Mouse (Mus musculus) mouse trophoblast stem cell (cell line): ENCODE measurements around the gene Smco3.
"Not testable (repeated sequence)": the region's sequence is repeated elsewhere in the genome, so short reads cannot be mapped to it uniquely, and the experiment has no call there.

ENCODE experiments used
- in situ Hi-C, 2 experiments: fragments of 300-500 bp; cut with MseI, MboI; formaldehyde crosslinking; loops; 2 replicates in 1 of 2; 3 replicates in 1 of 2; pipeline ENCODE4 v1.15.1; 2025

Smco3 gene

DNA sequence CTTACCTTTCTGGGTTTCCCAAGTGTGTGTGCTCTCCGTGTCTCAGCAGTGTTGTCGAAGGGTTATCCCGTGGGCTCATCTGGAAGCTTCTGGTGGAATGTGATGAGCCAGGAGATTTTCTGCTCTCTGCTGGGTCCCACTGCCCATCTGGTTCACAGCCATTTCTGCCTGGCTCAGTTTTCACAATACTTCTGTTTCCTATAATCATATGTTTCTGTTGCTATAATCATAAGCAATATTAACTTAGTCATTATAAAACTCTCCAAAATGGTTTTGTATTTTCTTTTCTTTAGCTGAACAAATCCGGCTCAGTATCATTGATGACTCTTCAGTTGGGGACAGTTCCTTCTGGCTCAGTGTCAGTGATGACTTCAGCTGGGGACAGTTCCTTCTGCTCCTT, at the start of gene Smco3:
Gene Smco3 (minus strand): TSS at position 101 of the 400 bp plus-strand sequence.
- in situ Hi-C loops = no loop called here

- in situ Hi-C loops = not testable (repeated sequence)
These were observed 49.5 kb upstream of the Smco3 start for GRCm38 (mm10) chr6:136884766-136885165.

GRCm38 (mm10) chr6:136883961-136884360, 48.7 kb upstream of the Smco3 start:
- in situ Hi-C loops = no loop called here

GRCm38 (mm10) chr6:136883431-136883915, 48.2 kb upstream of the Smco3 start:
- in situ Hi-C loops = no loop called here

- in situ Hi-C loops = no loop called here
These were observed 46.4 kb upstream of the Smco3 start for GRCm38 (mm10) chr6:136881678-136882077.

DNA sequence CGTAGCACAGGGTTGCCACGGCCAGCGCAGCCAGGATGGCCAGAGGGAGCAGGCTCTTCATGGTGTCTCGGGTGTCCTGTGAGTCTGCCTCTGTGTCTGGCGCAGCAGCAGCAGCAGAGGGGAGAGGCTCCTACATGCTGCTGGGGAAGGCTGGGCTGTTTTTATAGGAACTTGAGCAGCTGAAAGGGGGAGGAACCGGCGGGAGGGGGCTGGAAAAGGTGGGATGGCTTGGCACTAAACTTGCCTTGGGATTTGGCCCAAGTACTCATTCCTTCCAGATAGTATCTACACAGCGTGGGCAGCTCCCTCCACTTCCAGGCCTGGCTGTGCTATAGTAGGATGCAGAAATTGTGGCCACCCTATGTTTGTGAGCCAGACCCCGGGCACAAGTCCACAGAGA, 40.4 kb upstream of the Smco3 start, which contains the start of gene Mgp:
Gene Mgp (minus strand): TSS at position 154 of the 400 bp plus-strand sequence.
- in situ Hi-C loops = no loop called here

DNA sequence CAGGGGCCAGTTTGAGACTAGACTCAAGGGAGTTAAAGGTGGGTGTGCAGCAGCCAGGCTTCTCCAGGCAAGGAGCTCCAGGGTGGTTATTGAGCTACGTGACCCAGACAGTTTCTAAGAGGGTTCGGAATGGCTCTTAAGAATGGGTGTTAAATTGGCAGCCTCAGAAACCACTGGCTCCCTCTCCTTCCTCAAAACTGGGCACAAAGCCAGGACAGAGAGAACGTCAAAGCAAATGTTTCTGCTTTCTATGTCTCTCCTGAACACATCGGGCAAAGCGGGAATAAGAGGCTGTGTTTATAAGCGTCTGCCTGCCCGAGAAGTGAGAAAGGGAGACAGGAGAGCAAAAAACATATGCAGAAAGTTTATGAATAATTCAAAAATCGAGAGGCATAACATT, 39.3 kb upstream of the Smco3 start:
- in situ Hi-C loops = no loop called here

DNA sequence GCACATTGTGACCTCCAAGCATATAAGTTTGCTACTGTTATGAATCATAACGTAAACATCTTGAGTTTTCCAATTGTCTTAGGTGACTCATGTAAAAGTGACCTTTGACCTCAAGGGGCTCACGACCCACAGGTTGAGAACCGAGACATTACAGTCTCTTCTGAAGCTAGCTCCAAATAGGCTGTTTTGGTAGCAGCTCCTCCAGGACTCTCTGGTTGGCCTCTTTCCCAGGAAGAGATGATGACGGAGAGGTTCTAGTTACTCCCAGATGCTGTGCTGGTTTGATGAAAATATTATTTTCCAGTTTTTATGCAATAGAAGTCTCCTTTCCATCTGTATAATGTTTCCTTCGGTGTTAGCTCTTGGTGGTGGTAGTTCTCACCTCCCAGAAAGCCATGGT, 33.7 kb upstream of the Smco3 start:
- in situ Hi-C loops = loop anchor here in 1 of 2 experiments (10.0 kb wide), 1 partner anchor 96 kb away; no protein-coding TSS in a partner anchor

GRCm38 (mm10) chr6:136866150-136866549, 30.9 kb upstream of the Smco3 start:
- in situ Hi-C loops = loop anchor here in 1 of 2 experiments (10.0 kb wide), 1 partner anchor 99 kb away; no protein-coding TSS in a partner anchor

DNA sequence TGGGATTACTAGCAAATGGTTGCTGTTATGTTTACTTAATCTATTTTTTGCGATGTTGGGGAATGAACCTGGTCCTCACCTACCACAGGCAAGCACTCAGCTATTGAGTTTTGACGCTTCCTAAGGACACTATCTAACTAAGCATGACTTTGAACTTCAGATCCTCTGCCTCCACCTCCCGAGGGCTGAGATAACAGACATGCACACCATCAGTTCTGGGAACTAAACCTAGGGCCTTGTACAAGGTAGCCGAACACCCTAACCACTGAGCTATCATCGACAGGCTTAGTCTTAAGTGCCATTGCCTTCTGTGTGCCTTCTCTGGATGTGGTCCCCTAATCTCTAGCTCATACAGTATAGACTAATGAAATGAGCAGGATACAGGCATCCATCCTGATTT, 30.1 kb upstream of the Smco3 start:
- in situ Hi-C loops = loop anchor here in 1 of 2 experiments (10.0 kb wide), 1 partner anchor 99 kb away; no protein-coding TSS in a partner anchor

DNA sequence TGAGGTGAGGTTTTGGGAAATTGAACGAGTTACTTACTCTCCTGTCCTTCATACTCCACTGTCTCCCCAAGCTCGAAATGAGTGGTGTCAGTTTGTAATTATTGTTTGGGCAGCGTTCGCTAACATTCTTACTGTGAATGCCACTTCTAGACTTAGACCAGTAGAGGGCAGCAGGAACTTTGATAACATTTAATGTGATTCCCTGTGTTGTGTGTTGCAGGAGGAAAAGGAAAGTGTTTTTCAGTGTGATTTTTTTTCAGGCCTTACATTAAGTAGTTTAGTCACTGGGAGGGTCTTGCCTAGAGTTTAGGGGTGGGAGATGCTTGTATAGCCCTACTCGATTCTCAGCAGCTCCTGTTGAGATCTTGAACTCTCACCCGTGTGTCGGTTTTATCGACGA, 25.8 kb upstream of the Smco3 start:
- in situ Hi-C loops = loop anchor here (5.0 to 10.0 kb wide), 3 partner anchors 61 to 106 kb away; partner anchors contain the start of genes Erp27 (in 1 of the 2) and Pde6h (in 1 of the 2)

- in situ Hi-C loops = no loop called here
These were observed 23.2 kb upstream of the Smco3 start for GRCm38 (mm10) chr6:136858420-136858819.

GRCm38 (mm10) chr6:136857873-136858260, 22.6 kb upstream of the Smco3 start:
- in situ Hi-C loops = no loop called here

- in situ Hi-C loops = no loop called here
These were observed 22.1 kb upstream of the Smco3 start, which contains the start of gene Art4 for GRCm38 (mm10) chr6:136857186-136857872. TSS of gene Art4 (minus strand) at chr6:136857733.

DNA sequence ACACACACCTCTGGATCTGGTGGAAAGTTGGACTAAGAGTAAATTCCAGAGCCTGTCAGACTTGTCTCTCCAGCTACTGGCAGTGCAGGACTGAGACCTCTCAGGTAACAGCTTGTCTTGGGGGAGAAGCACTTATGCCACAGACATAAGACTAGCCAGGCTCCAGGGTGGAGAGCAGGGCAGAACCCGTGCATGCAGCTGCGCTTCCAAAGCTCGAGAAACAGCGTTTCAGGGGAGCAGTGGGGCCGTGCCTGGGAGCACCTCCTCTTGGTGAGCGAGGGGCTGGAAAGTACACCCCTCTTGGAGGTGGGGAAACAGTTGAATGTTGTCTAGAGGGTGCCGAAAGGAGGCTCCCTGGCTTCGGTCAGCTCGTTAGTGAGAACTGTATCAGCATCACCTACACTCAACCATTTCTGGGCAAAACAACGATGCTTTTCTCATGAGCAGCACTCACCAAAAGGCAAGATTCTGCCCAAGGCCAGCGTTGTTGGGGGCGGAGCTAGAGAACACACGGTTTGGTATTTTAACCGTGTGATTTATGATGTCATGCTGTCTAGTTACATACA, 20.9 kb upstream of the Smco3 start:
- in situ Hi-C loops = no loop called here

DNA sequence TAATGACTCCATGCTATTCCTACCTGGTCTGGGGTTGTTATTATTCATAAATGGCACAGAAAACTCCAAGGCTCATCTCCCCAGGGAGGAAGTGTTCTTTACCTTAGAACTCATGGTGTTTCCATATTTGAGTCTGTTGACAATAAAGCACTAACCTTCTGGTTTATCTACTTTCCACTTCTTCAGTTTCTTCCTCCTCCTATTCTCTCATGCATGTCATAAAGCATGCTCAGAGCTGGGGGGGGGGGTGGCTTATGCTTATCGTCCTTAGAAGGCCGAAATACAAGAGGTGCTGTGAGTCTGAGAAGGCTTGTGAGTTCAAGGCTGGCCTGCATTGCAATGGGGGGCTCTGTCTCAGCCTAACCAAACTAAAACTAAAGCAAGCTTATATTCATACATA, 19.9 kb upstream of the Smco3 start:
- in situ Hi-C loops = no loop called here

- in situ Hi-C loops = no loop called here
These were observed 19.1 kb upstream of the Smco3 start for GRCm38 (mm10) chr6:136854361-136854781.

GRCm38 (mm10) chr6:136852762-136853161, 17.5 kb upstream of the Smco3 start:
- in situ Hi-C loops = no loop called here

DNA sequence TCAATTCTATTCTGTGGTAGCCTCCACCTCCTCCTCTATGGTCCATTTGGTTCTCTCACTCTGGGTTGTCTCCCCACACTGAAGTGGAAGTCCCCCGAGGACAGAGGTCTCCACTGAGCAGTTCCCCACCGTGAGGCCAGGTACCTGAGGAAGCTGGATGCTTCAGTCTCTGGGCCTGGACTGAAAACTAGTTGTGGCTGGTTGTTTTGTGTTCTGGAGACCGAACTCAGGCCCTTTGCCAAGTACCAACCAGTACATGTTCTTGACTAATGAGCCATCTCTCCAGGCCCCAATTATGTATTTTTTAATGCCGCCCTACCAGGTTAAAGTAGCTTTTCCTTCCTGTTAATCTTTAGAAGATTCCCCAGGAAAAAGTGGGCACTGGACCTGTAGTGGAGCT, 17.1 kb upstream of the Smco3 start:
- in situ Hi-C loops = no loop called here

DNA sequence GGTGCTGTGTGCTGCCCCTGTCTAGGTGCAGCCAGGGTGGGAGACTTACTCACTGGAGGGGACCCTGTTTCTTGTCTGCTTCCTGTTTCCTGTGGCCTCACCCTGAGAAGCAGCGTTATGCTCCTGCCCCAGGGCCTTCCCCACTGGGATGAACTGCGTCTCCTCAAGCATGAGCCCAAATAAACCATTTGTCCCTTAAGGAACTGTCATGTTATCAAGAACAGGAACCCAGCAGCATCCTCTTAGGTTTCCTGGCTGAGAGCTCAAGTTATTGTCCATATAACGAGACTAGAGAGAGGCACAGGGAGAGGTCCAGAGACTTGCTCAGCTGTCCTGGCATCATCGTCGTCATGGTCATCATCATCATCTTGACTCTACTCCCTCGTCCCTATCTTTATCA, 15.0 kb upstream of the Smco3 start:
- in situ Hi-C loops = no loop called here

- in situ Hi-C loops = no loop called here
These were observed 13.7 kb upstream of the Smco3 start for GRCm38 (mm10) chr6:136848971-136849370.

GRCm38 (mm10) chr6:136848399-136848798, 13.1 kb upstream of the Smco3 start:
- in situ Hi-C loops = no loop called here

DNA sequence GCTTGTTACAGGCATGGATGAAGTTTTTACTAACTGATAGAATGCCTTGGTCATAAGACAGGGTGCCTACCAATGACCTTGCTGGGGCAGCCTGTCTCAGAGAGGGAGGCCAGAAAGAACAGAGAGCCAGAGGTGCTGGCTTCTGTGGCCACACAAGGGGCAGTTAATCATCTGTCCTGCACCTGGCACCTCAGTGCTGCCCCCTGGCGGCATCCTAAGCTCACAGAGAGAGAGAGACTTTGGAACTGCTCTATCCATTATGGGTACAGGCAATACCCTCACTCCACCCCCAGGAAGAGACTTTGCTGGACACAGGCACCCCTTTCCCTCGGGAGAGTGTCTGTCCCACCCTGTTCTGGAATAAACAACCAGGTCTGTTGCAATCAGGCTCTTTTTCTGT, 12.5 kb upstream of the Smco3 start:
- in situ Hi-C loops = no loop called here
